Mouse (Mus musculus) embryonic facial prominence, embryonic 10.5 days (tissue): ENCODE results near the gene Cdkal1. TPM values are rescaled to one million over a fixed set of nuclear protein-coding genes. Genes with fewer than 3 reads are reported as not detected.

ENCODE experiments used
- DNase-seq: peaks from one replicate; pipeline ENCODE4 v3.0.0-alpha.2; 2017; ENCODE audit warnings: low spot score
- H3K27ac ChIP-seq: fragments of 300-500 bp; sonication (generic); replicated peaks from 2 replicates; pipeline ENCODE4 v1.5.1; 2016; ENCODE audit warnings: mild to moderate bottlenecking
- H3K27me3 ChIP-seq: fragments of 300-500 bp; sonication (generic); replicated peaks from 2 replicates; pipeline ENCODE4 v1.6.1; 2016; ENCODE audit warnings: low read depth, mild to moderate bottlenecking; ENCODE audit not compliant: poor library complexity, severe bottlenecking
- H3K36me3 ChIP-seq: fragments of 300-500 bp; sonication (generic); replicated peaks from 2 replicates; pipeline ENCODE4 v1.6.1; 2016; ENCODE audit warnings: mild to moderate bottlenecking, moderate library complexity
- H3K4me1 ChIP-seq: fragments of 300-500 bp; sonication (generic); 2 replicates; pipeline ENCODE4 v1.6.1; 2016
- H3K4me3 ChIP-seq: fragments of 300-500 bp; sonication (generic); 2 replicates; pipeline ENCODE4 v1.5.1; 2016; ENCODE audit warnings: mild to moderate bottlenecking, moderate library complexity
- H3K9me3 ChIP-seq: fragments of 300-500 bp; sonication (generic); 2 replicates; pipeline ENCODE4 v1.6.1; 2016; ENCODE audit warnings: mild to moderate bottlenecking
- WGBS: fragments of 180-500 bp; shearing (Covaris S2); methylation state at CpG from one replicate; pipeline ENCODE4 v1.1.7; 2016; 5-methylcytosine and 5-hydroxymethylcytosine counted together
- polyA plus RNA-seq: library from polyadenylated mRNA; unstranded; fragments of >200 nt; fragmentation: Nextera tagmentation; extraction: Ambion mirVana; gene quantifications from 2 replicates; pipeline ENCODE4 v1.2.1, GENCODE M21; 2016

Cdkal1 gene
- polyA plus RNA-seq, 1 experiment from 2014 or later: 35.2 TPM

DNA sequence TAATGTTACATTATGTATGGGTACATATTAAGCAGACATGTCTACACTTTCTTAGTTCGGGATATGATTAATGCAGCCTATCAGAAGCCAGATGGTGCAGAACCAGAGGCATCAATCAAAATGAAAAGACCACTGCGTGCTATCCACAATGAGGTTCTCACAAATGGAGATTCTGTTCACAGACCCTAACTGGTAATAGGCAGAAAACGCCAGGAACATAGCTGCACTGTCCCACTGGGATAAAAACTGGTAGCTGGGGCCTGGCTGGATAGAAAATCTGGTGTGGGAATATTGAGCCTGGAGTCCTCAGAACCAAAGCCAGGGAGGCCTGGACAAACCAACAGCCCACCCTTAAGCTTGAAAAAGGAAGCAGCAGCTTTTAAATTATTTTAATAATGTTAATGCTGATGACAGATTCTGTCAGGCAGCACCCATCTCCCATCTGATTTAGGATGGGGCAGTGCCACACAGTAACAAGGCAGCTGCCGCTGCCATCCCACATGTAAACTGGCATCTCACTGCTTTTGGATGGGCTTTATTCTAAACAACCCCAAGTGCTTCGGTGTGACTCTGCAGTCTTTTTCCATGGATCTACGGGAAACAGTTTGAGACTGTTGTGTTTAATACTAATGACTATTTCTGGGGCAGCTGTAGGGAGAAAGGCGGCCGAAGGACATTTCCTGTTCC lies 438.9 kb downstream of the Cdkal1 start:
- Histone ChIP-seq H3K27ac (peak overlapping the region; percentile 72), H3K4me1 (peaks cover 42% of the 10 kb centered on the region), H3K27me3 (no peaks in the 10 kb centered on the region), H3K36me3 (no peaks in the 10 kb centered on the region), H3K9me3 (no peaks in the 10 kb centered on the region), H3K4me3 (no peak overlapping the region)
- WGBS: 37% methylated on average over 8 of the region's 8 CpGs
- DNase-seq: peak; percentile 59

DNA sequence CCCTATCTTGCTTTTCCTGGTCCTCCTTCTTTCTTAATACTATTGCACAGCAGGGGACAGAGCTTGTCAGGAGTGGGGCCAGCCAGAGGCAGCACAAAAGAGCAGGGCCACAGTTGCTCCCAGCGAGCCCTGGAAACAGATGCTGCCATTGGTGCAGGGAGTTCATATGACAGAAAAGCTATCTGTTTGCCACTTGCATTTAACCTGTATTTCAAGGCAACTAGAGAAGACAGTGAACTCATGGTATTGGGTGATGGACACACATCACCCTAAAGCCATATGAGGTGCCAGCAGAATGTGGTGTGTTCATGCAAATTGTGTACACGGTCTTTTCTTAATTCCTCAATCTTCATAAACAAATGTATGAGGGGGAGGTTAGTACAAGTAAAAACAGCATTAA lies 439.5 kb downstream of the Cdkal1 start:
- no peak for DNase-seq
- 41% methylated on average over 2 of the region's 2 CpGs for WGBS
- peak overlapping the region; percentile 72 for H3K27ac ChIP-seq
- H3K9me3 ChIP-seq: no peaks in the 10 kb centered on the region
- H3K27me3 ChIP-seq: no peaks in the 10 kb centered on the region
- no peak overlapping the region for H3K4me3 ChIP-seq
- peaks cover 42% of the 10 kb centered on the region for H3K4me1 ChIP-seq
- no peaks in the 10 kb centered on the region for H3K36me3 ChIP-seq

GRCm38 (mm10) chr13:29414878-29415277 lies 440.6 kb downstream of the Cdkal1 start:
- 78% methylated on average over 6 of the region's 6 CpGs for WGBS
- peak overlapping the region; percentile 49 for H3K27ac ChIP-seq
- DNase-seq: no peak

DNA sequence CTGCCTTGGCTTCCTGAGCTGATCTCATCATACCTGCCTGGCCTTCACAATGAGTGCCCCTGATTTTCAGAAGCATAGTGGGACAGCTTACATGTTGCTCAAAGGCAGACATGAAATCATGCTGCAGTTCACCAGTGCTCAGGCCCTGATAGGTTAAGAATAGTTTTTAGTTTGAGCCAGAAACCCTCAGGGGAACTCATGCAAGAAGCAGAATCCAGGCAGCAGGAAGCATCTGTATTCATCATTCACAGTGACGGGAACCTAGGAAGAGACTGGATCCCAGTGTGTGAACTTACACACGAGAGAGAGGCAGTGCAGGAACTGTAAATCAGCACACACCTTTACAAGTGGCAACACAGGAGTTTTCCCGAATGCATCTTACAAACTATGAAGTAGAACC lies 441.0 kb downstream of the Cdkal1 start:
- Histone ChIP-seq H3K4me3 (no peak overlapping the region), H3K9me3 (no peaks in the 10 kb centered on the region), H3K36me3 (no peaks in the 10 kb centered on the region), H3K27ac (peak overlapping the region; percentile 49), H3K27me3 (no peaks in the 10 kb centered on the region), H3K4me1 (peaks cover 42% of the 10 kb centered on the region)
- DNase-seq: no peak
- 44% methylated on average over 3 of the region's 3 CpGs for WGBS

More at GRCm38 (mm10) chr13:29414878-29415277, 440.6 kb downstream of the Cdkal1 start:
- Histone ChIP-seq H3K4me3 (no peak overlapping the region), H3K36me3 (no peaks in the 10 kb centered on the region), H3K27me3 (no peaks in the 10 kb centered on the region), H3K4me1 (peaks cover 42% of the 10 kb centered on the region), H3K9me3 (no peaks in the 10 kb centered on the region)

GRCm38 (mm10) chr13:29411176-29411575 lies 444.3 kb downstream of the Cdkal1 start:
- no peaks in the 10 kb centered on the region for H3K27me3 ChIP-seq
- no peak for DNase-seq
- H3K4me1 ChIP-seq: peaks cover 41% of the 10 kb centered on the region
- WGBS: 92% methylated on average over 6 of the region's 6 CpGs
- no peak overlapping the region for H3K4me3 ChIP-seq
- no peaks in the 10 kb centered on the region for H3K36me3 ChIP-seq
- no peaks in the 10 kb centered on the region for H3K9me3 ChIP-seq
- H3K27ac ChIP-seq: no peak overlapping the region

DNA sequence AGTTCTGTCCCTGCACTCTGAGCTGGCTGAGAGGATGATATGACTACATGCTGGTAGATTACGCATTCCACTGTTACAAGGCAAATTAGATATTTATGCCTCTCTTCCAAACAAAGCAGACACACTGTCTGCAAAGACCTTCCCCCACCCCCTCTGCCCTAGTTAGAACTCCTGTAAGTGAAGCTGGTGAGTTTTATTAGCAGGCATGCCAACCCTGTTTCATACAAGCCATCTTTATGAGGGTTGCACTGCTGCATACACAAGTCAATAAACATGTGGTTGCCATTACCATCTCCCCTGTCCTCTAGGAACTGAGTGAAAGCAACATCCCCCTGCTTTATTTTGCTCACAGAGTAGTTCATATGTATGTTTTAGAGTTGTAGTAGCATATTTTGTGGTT lies 447.9 kb downstream of the Cdkal1 start:
- no peak for DNase-seq
- Histone ChIP-seq H3K4me1 (peaks cover 40% of the 10 kb centered on the region), H3K27ac (peak overlapping the region; percentile 76; the same call in 1 of the 2 replicates), H3K9me3 (no peaks in the 10 kb centered on the region), H3K27me3 (no peaks in the 10 kb centered on the region), H3K36me3 (no peaks in the 10 kb centered on the region), H3K4me3 (no peak overlapping the region)
- 84% methylated on average over 1 of the region's 1 CpGs for WGBS

DNA sequence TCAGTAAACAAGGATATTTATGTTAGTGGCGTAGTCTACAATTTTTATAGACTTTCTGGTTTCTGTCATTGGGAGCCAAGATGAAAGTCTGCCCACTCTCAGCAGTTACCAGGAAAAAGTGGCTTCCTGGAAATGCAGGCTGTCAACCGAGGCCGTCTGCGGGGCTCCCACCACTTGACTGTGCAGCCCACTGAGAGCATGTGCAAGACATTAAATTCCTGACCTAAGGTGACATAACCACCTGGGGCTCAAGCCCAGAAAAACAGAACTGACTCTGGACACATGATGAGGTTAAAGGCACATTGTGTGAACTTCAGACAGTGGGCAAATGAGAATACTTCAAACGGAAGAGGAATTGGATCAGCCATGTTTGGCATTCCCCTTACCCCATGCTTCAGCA lies 450.2 kb downstream of the Cdkal1 start:
- no peaks in the 10 kb centered on the region for H3K27me3 ChIP-seq
- DNase-seq: peak; percentile 55
- no peaks in the 10 kb centered on the region for H3K36me3 ChIP-seq
- H3K4me3 ChIP-seq: no peak overlapping the region
- H3K27ac ChIP-seq: peak overlapping the region; percentile 62; the same call in 1 of the 2 replicates
- peaks cover 44% of the 10 kb centered on the region for H3K4me1 ChIP-seq
- WGBS: 39% methylated on average over 5 of the region's 5 CpGs
- H3K9me3 ChIP-seq: no peaks in the 10 kb centered on the region

GRCm38 (mm10) chr13:29403217-29403616 lies 452.3 kb downstream of the Cdkal1 start:
- Histone ChIP-seq H3K27me3 (no peaks in the 10 kb centered on the region), H3K4me1 (peaks cover 40% of the 10 kb centered on the region), H3K27ac (no peak overlapping the region), H3K9me3 (no peaks in the 10 kb centered on the region), H3K4me3 (no peak overlapping the region), H3K36me3 (no peaks in the 10 kb centered on the region)
- WGBS: 79% methylated on average over 5 of the region's 5 CpGs
- no peak for DNase-seq

GRCm38 (mm10) chr13:29402526-29403040 lies 452.9 kb downstream of the Cdkal1 start:
- WGBS: 67% methylated on average over 3 of the region's 3 CpGs
- Histone ChIP-seq H3K4me3 (no peak overlapping the region), H3K9me3 (no peaks in the 10 kb centered on the region), H3K27me3 (no peaks in the 10 kb centered on the region), H3K4me1 (peaks cover 34% of the 10 kb centered on the region), H3K27ac (no peak overlapping the region), H3K36me3 (no peaks in the 10 kb centered on the region)
- DNase-seq: no peak

DNA sequence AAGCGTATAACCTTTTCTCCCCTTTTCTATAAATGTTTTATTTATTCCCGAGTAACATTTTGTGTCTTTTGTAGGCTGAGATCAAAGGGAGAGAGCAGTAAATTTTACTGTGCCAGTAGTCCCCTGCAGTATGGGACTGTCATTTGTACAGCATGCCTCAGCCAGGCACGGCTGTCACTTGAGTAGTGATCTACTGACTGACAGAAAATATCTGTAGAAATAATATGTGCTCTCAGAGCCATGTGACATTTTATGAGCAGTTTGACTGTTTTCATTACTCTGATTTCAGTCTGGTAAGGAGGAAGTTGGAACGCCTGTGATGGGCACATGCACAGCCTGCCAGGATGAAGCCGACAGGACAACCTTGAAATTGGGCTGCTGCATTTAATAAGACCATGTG lies 455.6 kb downstream of the Cdkal1 start:
- H3K4me1 ChIP-seq: peaks cover 16% of the 10 kb centered on the region

GRCm38 (mm10) chr13:29398456-29398855 lies 457.0 kb downstream of the Cdkal1 start:
- WGBS: 83% methylated on average over 2 of the region's 2 CpGs

More for the DNA sequence above, 455.6 kb downstream of the Cdkal1 start:
- Histone ChIP-seq H3K36me3 (no peaks in the 10 kb centered on the region), H3K4me3 (no peak overlapping the region), H3K27me3 (no peaks in the 10 kb centered on the region), H3K27ac (no peak overlapping the region), H3K9me3 (no peaks in the 10 kb centered on the region)
- no peak for DNase-seq
- 83% methylated on average over 5 of the region's 5 CpGs for WGBS

GRCm38 (mm10) chr13:29395694-29396093 lies 459.8 kb downstream of the Cdkal1 start:
- Histone ChIP-seq H3K9me3 (no peaks in the 10 kb centered on the region), H3K4me3 (no peak overlapping the region), H3K27me3 (no peaks in the 10 kb centered on the region), H3K36me3 (no peaks in the 10 kb centered on the region), H3K27ac (no peak overlapping the region), H3K4me1 (no peaks in the 10 kb centered on the region)
- 89% methylated on average over 4 of the region's 4 CpGs for WGBS
- DNase-seq: no peak

More at GRCm38 (mm10) chr13:29398456-29398855, 457.0 kb downstream of the Cdkal1 start:
- Histone ChIP-seq H3K27ac (no peak overlapping the region), H3K27me3 (no peaks in the 10 kb centered on the region), H3K4me1 (peaks cover 14% of the 10 kb centered on the region), H3K4me3 (no peak overlapping the region), H3K9me3 (no peaks in the 10 kb centered on the region), H3K36me3 (no peaks in the 10 kb centered on the region)
- no peak for DNase-seq

- no peak for DNase-seq
- H3K4me1 ChIP-seq: no peaks in the 10 kb centered on the region
- H3K36me3 ChIP-seq: no peaks in the 10 kb centered on the region
- WGBS: 85% methylated on average over 5 of the region's 5 CpGs
- H3K4me3 ChIP-seq: no peak overlapping the region
- no peak overlapping the region for H3K27ac ChIP-seq
- H3K27me3 ChIP-seq: no peaks in the 10 kb centered on the region
- H3K9me3 ChIP-seq: no peaks in the 10 kb centered on the region
Observed at GRCm38 (mm10) chr13:29390025-29390424, 465.4 kb downstream of the Cdkal1 start.
